Mouse (Mus musculus) lung, postnatal 0 days (tissue): ENCODE measurements around the gene Snx7. TPM values are rescaled to one million over a fixed set of nuclear protein-coding genes. Genes with fewer than 3 reads are reported as not detected.

Source experiments
- ATAC-seq: fragments of 200-750 bp; cut with Nextera tagmentation; 2 replicates; pipeline ENCODE4 v1.8.0; 2017; ENCODE audit warnings: moderate library complexity
- DNase-seq: peaks from one replicate; pipeline ENCODE4 v3.0.0-alpha.2; 2016; ENCODE audit warnings: low spot score
- H3K27ac ChIP-seq: fragments of 300-500 bp; sonication (generic); 2 replicates; pipeline ENCODE4 v1.5.1; 2014; ENCODE audit warnings: antibody characterized with exemption, mild to moderate bottlenecking, low read length, mixed read lengths
- H3K27me3 ChIP-seq: fragments of 300-500 bp; sonication (generic); replicated peaks from 2 replicates; pipeline ENCODE4 v1.6.1; 2014; ENCODE audit warnings: low read length, mixed read lengths; ENCODE audit not compliant: insufficient read depth
- H3K36me3 ChIP-seq: fragments of 300-500 bp; sonication (generic); 2 replicates; pipeline ENCODE4 v1.6.1; 2014; ENCODE audit warnings: low read length, mixed read lengths; ENCODE audit not compliant: insufficient read depth
- H3K4me1 ChIP-seq: fragments of 300-500 bp; sonication (generic); 2 replicates; pipeline ENCODE4 v1.6.1; 2014; ENCODE audit warnings: antibody characterized with exemption, low read depth, low read length, mixed read lengths; ENCODE audit not compliant: insufficient read depth
- H3K4me2 ChIP-seq: fragments of 300-500 bp; sonication (generic); replicated peaks from 2 replicates; pipeline ENCODE4 v1.6.1; 2014; ENCODE audit warnings: low read depth, mild to moderate bottlenecking, low read length, moderate library complexity, mixed read lengths
- H3K4me3 ChIP-seq: fragments of 300-500 bp; sonication (generic); 2 replicates; pipeline ENCODE4 v1.5.1; 2014; ENCODE audit warnings: low read depth, low read length
- H3K9ac ChIP-seq: fragments of 300-500 bp; sonication (generic); replicated peaks from 2 replicates; pipeline ENCODE4 v1.6.1; 2014; ENCODE audit warnings: low read depth, mild to moderate bottlenecking
- H3K9me3 ChIP-seq: fragments of 300-500 bp; sonication (generic); 2 replicates; pipeline ENCODE4 v1.6.1; 2016; ENCODE audit warnings: low read length, mixed read lengths
- CTCF ChIP-seq: IDR thresholded peaks from 2 replicates; pipeline ENCODE4 v1.5.1; 2016; ENCODE audit warnings: antibody characterized with exemption, mild to moderate bottlenecking
- EP300 ChIP-seq: IDR thresholded peaks from 2 replicates; pipeline ENCODE4 v1.6.1; 2016; ENCODE audit warnings: antibody characterized with exemption, mild to moderate bottlenecking, control low read depth
- WGBS: fragments of 180-500 bp; shearing (Covaris S2); extraction: QIAGEN DNeasy Blood & Tissue Kit; methylation state at CpG from one replicate; pipeline ENCODE4 v1.1.7; 2014; 5-methylcytosine and 5-hydroxymethylcytosine counted together
- polyA plus RNA-seq: library from polyadenylated mRNA; unstranded; fragments of >200 nt; fragmentation: Nextera tagmentation; extraction: Ambion mirVana; gene quantifications from 2 replicates; pipeline ENCODE4 v1.2.1, GENCODE M21; 2015

Gene Snx7
- polyA plus RNA-seq, 1 experiment from 2014 or later = 70.9 TPM

DNA sequence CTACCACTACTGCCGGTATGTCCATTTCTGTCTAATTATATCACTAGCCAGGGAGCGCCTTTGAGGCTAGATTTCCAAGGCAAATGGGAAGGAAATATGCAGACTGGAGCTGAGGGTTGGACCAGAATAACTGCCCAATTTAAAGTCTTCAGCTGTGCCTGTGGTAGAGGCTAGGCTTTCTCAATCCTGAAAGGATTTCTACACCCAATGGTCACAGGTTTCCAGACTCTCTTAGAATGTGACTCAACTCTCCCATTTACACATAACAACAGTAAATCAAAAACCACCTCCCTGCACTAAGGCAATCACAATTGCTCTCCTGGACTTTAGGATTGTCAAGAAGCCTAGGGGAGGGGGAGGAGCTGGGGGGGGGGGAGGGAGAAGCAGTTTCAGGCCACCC is 645 bp downstream of the Snx7 start:
- WGBS = 35% methylated on average over 2 of the region's 2 CpGs
- peak; percentile 66 for DNase-seq
- H3K4me1 ChIP-seq = peaks cover 5% of the 10 kb centered on the region; the same call in 1 of the 2 replicates
- TF ChIP-seq CTCF = no peak
- TF ChIP-seq EP300 = no peak
- no peaks in the 10 kb centered on the region for H3K9me3 ChIP-seq
- ATAC-seq = peak; percentile 8
- H3K27me3 ChIP-seq = no peaks in the 10 kb centered on the region
- peak overlapping the region; percentile 65; the same call in 1 of the 2 replicates for H3K9ac ChIP-seq
- peak overlapping the region; percentile 56 for H3K4me3 ChIP-seq
- H3K4me2 ChIP-seq = peak overlapping the region; percentile 73
- peak overlapping the region; percentile 91 for H3K27ac ChIP-seq
- H3K36me3 ChIP-seq = no peaks in the 10 kb centered on the region

DNA sequence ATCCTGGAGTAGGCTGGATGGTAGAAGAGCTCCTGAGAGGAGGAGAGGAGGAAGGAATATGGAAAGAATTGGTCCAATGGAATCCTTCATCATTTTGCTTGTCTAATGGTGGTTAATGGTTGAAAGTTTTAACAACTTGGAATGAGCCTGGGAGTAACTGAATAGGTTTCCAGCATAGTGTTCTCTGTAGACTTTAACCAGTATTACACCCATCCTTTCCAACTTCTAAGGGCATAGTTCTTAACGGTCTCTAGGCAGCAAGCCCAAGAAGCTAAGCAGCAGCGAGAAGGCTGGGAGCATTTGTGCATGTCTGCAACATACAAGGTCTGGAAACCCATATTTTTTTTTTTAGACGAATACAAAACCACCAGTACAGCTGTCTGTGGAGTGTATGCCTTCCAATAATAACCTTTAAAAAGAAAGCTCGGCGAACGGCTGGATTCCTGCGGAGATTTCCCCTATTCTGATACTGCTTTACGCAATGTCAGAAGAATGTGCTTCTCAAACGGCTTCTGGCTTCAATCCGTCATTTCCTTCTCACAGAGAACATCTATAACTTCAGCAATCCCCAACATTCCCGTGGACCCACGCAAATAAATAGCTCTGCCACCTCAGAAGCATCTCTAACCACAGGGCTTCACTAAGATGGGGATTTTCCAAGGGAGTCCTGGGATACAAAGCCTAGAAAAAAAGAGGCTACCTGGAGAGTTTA is 1.9 kb downstream of the Snx7 start:
- 0 out of 2 replicates have a peak overlapping the region, but pooled peaks have one; percentile 27 for H3K27ac ChIP-seq
- H3K27me3 ChIP-seq = no peaks in the 10 kb centered on the region
- DNase-seq (peak; percentile 58), ATAC-seq (no peak)
- TF ChIP-seq CTCF (no peak), EP300 (no peak)
- H3K4me3 ChIP-seq = no peak overlapping the region
- no peak overlapping the region for H3K9ac ChIP-seq
- 41% methylated on average over 12 of the region's 12 CpGs for WGBS
- no peaks in the 10 kb centered on the region for H3K9me3 ChIP-seq
- H3K4me1 ChIP-seq = peaks cover 9% of the 10 kb centered on the region; the same call in 1 of the 2 replicates
- H3K36me3 ChIP-seq = no peaks in the 10 kb centered on the region
- H3K4me2 ChIP-seq = peak overlapping the region; percentile 73

DNA sequence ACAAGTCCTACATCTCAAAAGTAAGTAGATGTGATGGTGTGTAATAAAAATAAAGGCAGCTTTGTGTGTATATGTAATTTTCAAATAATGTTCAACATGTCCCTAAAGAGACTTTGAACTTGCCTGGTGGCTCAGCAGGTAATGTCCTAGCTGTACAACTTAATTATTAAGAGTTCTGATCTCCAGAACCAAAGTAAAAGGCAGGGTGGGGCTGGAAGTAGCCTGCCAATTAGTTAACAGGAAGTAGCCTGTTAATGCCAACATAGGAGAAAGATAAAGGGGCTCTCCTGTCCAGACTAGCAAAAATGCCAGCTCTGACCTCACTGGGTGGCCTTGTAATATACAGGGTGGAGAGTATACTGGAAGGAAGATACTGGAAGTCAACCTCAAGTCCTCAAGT is 3.1 kb downstream of the Snx7 start:
- DNase-seq (no peak), ATAC-seq (no peak)
- Histone ChIP-seq H3K9ac (no peak overlapping the region), H3K9me3 (no peaks in the 10 kb centered on the region), H3K4me2 (no peak overlapping the region), H3K4me1 (peaks cover 9% of the 10 kb centered on the region; the same call in 1 of the 2 replicates), H3K36me3 (no peaks in the 10 kb centered on the region), H3K27ac (no peak overlapping the region), H3K4me3 (no peak overlapping the region), H3K27me3 (no peaks in the 10 kb centered on the region)
- TF ChIP-seq EP300 = no peak
- no peak for TF ChIP-seq CTCF

DNA sequence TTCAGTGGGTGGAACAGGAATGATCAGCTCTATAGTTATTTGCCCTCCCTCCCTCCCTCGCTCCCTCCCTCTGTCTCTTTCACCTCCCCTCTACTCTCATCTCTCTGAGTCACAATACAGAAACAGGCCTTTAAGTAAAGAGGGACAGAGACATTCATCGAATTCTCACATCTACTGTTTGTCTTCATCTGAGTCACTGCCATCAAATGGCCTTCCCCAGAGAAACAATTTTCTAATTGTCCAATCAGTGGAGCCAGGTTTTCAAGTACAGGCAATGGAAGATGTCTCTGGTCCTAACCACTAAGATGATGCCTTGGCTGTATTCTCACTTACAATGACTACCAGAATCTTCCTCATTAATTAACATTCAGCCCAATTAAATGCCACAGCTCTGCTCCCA is 5.8 kb downstream of the Snx7 start:
- TF ChIP-seq EP300 (no peak), CTCF (no peak)
- Histone ChIP-seq H3K9me3 (no peaks in the 10 kb centered on the region), H3K27ac (no peak overlapping the region), H3K4me1 (peaks cover 9% of the 10 kb centered on the region; the same call in 1 of the 2 replicates), H3K9ac (no peak overlapping the region), H3K4me2 (no peak overlapping the region), H3K4me3 (no peak overlapping the region), H3K36me3 (no peaks in the 10 kb centered on the region), H3K27me3 (no peaks in the 10 kb centered on the region)
- no peak for ATAC-seq
- DNase-seq = no peak
- 51% methylated on average over 2 of the region's 2 CpGs for WGBS

DNA sequence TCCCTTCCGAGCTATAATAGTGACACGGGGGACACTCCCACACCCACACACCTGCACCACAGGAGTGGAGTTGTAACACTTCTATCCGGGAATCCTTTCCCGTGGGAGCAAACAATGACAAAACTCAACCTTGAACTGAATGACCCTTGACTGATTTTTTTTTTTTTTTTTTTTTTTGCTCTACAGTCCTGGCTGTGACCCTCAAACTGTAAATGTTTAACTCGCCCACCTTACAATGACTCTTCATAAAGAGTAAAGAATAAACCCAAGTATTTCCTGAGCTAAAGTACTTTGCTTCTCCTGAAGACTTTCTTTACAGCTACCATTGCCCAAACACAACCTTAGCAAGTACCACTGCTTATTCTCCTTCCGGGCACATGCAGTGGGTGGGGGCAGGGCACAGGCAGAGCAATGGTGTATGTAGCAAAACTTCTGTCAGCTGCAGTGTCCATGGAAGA is 6.7 kb downstream of the Snx7 start:
- Histone ChIP-seq H3K4me3 (no peak overlapping the region), H3K4me2 (no peak overlapping the region), H3K9me3 (no peaks in the 10 kb centered on the region), H3K4me1 (peaks cover 9% of the 10 kb centered on the region; the same call in 1 of the 2 replicates), H3K27me3 (no peaks in the 10 kb centered on the region), H3K27ac (peak overlapping the region; percentile 26; the same call in 1 of the 2 replicates), H3K36me3 (no peaks in the 10 kb centered on the region), H3K9ac (no peak overlapping the region)
- DNase-seq (peak; percentile 79), ATAC-seq (peak; percentile 84)
- WGBS = 46% methylated on average over 6 of the region's 6 CpGs
- TF ChIP-seq CTCF (no peak), EP300 (peak; percentile 68)

DNA sequence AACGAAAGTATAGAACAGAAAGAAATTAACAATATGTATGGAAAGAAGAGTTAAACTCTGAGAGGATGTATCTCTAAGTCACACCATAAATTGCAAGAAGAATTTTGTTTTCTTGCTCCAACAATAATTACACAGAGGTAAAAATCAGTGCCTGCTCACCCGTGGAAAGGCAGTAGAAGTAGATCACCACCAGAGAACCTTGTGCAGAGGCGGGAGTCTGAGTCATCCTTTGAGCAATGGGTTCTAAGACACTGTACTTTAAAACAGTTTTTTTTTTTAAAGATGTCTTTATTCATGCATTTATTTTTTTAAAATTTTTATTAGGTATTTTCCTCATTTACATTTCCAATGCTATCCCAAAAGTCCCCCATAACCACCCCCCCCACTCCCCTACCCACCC is 9.7 kb downstream of the Snx7 start:
- DNase-seq (no peak), ATAC-seq (no peak)
- 86% methylated on average over 3 of the region's 3 CpGs for WGBS
- H3K9ac ChIP-seq = no peak overlapping the region
- H3K4me3 ChIP-seq = no peak overlapping the region
- H3K36me3 ChIP-seq = no peaks in the 10 kb centered on the region
- H3K9me3 ChIP-seq = no peaks in the 10 kb centered on the region
- no peak overlapping the region for H3K27ac ChIP-seq
- H3K4me2 ChIP-seq = no peak overlapping the region
- H3K27me3 ChIP-seq = no peaks in the 10 kb centered on the region
- TF ChIP-seq CTCF (no peak), EP300 (no peak)
- 0 out of 2 replicates have a peak, but pooled peaks cover 4% of the 10 kb centered on the region for H3K4me1 ChIP-seq
